Mouse (Mus musculus) stomach, embryonic 15.5 days (tissue): ENCODE measurements around the gene S100a11. TPM values are rescaled to one million over a fixed set of nuclear protein-coding genes. Genes with fewer than 3 reads are reported as not detected.

Experiments
- ATAC-seq: fragments of 200-750 bp; cut with Nextera tagmentation; 2 replicates; pipeline ENCODE4 v1.8.0; 2017; ENCODE audit warnings: low read depth, moderate number of reproducible peaks, moderate TSS enrichment; ENCODE audit not compliant: insufficient read depth, low FRiP score
- H3K27ac ChIP-seq: fragments of 300-500 bp; sonication (generic); 2 replicates; pipeline ENCODE4 v1.5.1; 2015; ENCODE audit warnings: mild to moderate bottlenecking, inconsistent platforms
- H3K27me3 ChIP-seq: fragments of 300-500 bp; sonication (generic); replicated peaks from 2 replicates; pipeline ENCODE4 v1.6.1; 2015; ENCODE audit warnings: inconsistent platforms
- H3K36me3 ChIP-seq: fragments of 300-500 bp; sonication (generic); 2 replicates; pipeline ENCODE4 v1.6.1; 2015; ENCODE audit warnings: inconsistent platforms
- H3K4me1 ChIP-seq: fragments of 300-500 bp; sonication (generic); 2 replicates; pipeline ENCODE4 v1.6.1; 2015; ENCODE audit warnings: inconsistent platforms
- H3K4me2 ChIP-seq: fragments of 300-500 bp; sonication (generic); 2 replicates; pipeline ENCODE4 v1.6.1; 2015; ENCODE audit warnings: mild to moderate bottlenecking, inconsistent platforms
- H3K4me3 ChIP-seq: fragments of 300-500 bp; sonication (generic); replicated peaks from 2 replicates; pipeline ENCODE4 v1.5.1; 2015; ENCODE audit warnings: inconsistent platforms
- H3K9ac ChIP-seq: fragments of 300-500 bp; sonication (generic); 2 replicates; pipeline ENCODE4 v1.6.1; 2015; ENCODE audit warnings: inconsistent platforms
- H3K9me3 ChIP-seq: fragments of 300-500 bp; sonication (generic); 2 replicates; pipeline ENCODE4 v1.6.1; 2016; ENCODE audit warnings: inconsistent platforms
- WGBS: fragments of 180-500 bp; shearing (Covaris S2); methylation state at CpG from one replicate; pipeline ENCODE4 v1.1.7; 2015; 5-methylcytosine and 5-hydroxymethylcytosine counted together
- polyA plus RNA-seq: library from polyadenylated mRNA; unstranded; fragments of >200 nt; fragmentation: Nextera tagmentation; extraction: Ambion mirVana; gene quantifications from 2 replicates; pipeline ENCODE4 v1.2.1, GENCODE M21; 2015

The S100a11 gene
- polyA plus RNA-seq, 1 experiment from 2014 or later = 1,609 TPM

DNA sequence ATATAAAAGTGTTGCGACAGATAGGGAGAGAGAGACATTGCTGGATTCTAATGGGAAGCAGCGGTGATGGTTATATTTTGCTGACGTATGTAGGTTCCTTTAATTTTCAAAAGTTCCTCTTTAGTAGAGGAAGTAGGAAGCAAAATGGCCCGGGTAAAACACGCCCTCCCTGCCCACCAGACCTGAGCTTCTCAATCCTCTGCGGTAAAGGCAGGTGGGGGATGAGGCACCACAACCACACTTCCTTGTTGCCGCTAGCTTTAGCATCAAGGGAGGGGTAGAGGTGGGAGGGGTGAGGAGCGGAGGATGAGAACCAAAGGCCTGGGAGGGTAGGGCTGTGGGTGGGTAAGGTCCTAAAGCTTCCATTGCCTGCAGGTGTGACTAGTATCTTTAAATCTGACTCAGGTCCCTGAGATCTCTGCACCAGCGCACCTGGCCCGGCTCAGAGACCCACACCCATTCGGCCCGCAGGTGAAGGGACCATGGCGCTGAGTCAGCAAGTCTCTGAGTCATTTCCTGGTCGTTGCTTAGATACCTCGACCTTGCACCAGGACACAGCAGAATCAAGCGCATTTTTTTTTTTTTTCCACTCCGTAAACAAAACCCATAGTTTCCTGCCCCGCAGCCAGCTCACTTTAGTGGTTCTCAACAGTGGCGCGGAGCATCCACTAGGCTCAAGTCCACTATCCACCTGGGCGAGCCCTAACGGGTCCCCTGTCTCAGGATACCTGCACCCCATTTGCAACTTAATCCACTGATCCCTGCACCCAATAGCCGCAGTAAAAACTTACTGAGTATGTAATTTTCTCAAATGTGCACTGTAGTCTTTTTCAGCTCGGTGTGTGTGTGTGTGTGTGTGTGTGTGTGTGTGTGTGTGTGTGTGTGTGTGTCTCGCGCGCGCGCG, 14.1 kb upstream of the S100a11 start:
- H3K27ac ChIP-seq = peak overlapping the region; percentile 91
- H3K9ac ChIP-seq = no peak overlapping the region
- H3K4me1 ChIP-seq = no peaks in the 10 kb centered on the region
- ATAC-seq = peak; percentile 94
- no peaks in the 10 kb centered on the region for H3K36me3 ChIP-seq
- no peaks in the 10 kb centered on the region for H3K27me3 ChIP-seq
- 30% methylated on average over 30 of the region's 30 CpGs for WGBS
- H3K4me2 ChIP-seq = peak overlapping the region; percentile 40
- no peaks in the 10 kb centered on the region for H3K9me3 ChIP-seq
- peak overlapping the region; percentile 19 for H3K4me3 ChIP-seq

GRCm38 (mm10) chr3:93506881-93507325, 13.4 kb upstream of the S100a11 start:
- Histone ChIP-seq H3K27me3 (no peaks in the 10 kb centered on the region), H3K27ac (peak overlapping the region; percentile 91), H3K36me3 (no peaks in the 10 kb centered on the region), H3K9ac (no peak overlapping the region), H3K4me1 (no peaks in the 10 kb centered on the region), H3K4me2 (peak overlapping the region; percentile 40; the same call in 1 of the 2 replicates), H3K4me3 (no peak overlapping the region), H3K9me3 (no peaks in the 10 kb centered on the region)
- 50% methylated on average over 5 of the region's 5 CpGs for WGBS
- peak; percentile 38; the same call in 1 of the 2 replicates for ATAC-seq

- no peak for ATAC-seq
- Histone ChIP-seq H3K4me1 (no peaks in the 10 kb centered on the region), H3K27me3 (no peaks in the 10 kb centered on the region), H3K27ac (no peak overlapping the region), H3K9ac (no peak overlapping the region), H3K36me3 (no peaks in the 10 kb centered on the region), H3K9me3 (no peaks in the 10 kb centered on the region), H3K4me2 (no peak overlapping the region), H3K4me3 (no peak overlapping the region)
- 42% methylated on average over 1 of the region's 1 CpGs for WGBS
Measured at GRCm38 (mm10) chr3:93509301-93509700, 11.0 kb upstream of the S100a11 start.

- no peaks in the 10 kb centered on the region for H3K9me3 ChIP-seq
- H3K9ac ChIP-seq = no peak overlapping the region
- H3K27me3 ChIP-seq = no peaks in the 10 kb centered on the region
- H3K36me3 ChIP-seq = no peaks in the 10 kb centered on the region
- H3K4me3 ChIP-seq = no peak overlapping the region
- H3K4me2 ChIP-seq = no peak overlapping the region
- ATAC-seq = no peak
- H3K4me1 ChIP-seq = no peaks in the 10 kb centered on the region
- H3K27ac ChIP-seq = no peak overlapping the region
- WGBS = 58% methylated on average over 1 of the region's 1 CpGs
Measured at GRCm38 (mm10) chr3:93511036-93511435, 9.3 kb upstream of the S100a11 start.

DNA sequence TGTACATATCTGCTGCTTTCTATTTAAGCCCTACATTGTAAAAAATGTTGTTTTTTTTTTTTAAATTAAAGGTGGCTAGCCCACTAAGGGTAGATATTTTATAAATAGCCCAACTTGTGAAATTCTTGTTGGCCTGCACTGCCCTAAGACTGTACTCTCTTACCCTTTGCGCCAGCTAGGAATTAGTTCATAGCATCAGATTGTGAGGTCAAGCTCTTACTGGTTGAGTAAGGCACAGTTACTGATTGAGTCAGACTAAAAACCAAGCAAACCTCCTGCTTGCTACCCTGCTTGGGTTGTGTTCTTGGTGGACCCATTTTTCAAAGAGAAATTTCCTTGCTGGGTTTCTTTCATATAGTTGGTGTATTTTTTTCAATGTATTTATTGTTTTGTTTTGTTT, 8.5 kb upstream of the S100a11 start:
- H3K9me3 ChIP-seq = no peaks in the 10 kb centered on the region
- ATAC-seq = no peak
- H3K27ac ChIP-seq = no peak overlapping the region
- 83% methylated on average over 1 of the region's 1 CpGs for WGBS
- no peaks in the 10 kb centered on the region for H3K27me3 ChIP-seq
- H3K9ac ChIP-seq = no peak overlapping the region
- H3K4me3 ChIP-seq = no peak overlapping the region
- H3K4me2 ChIP-seq = no peak overlapping the region
- no peaks in the 10 kb centered on the region for H3K36me3 ChIP-seq
- H3K4me1 ChIP-seq = no peaks in the 10 kb centered on the region

DNA sequence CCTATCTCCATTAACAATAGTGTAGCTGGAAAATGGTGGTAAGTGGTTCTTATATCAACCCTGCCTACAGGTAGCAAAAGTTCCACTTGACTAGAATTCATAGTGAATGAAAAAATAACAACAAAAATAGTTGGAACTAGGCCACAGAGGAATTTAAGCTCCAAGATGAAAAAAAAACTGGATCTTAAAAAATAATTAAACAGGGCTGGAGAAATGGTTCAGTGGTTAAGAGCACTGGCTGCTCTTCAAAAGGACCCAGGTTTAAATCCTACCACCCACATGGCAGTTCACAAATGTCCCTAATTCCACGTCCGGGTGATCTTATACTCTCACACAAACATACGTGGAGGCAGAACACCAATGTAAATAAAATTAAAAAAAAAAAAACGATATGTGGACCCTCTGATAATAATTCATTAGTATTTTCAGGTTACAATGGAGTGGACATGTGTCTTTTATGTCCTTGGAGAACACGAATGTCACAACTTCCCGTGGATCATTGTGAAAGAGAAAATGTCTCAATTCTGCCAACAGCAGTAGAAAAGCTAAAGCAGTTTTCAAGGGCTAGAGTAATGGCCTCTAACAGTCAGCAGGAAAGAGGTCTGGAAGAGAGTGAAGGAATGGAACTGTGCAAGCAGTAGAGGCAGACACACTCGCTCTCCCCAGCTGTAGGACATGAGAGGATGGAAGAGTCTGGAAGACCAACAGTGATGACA, 7.7 kb upstream of the S100a11 start:
- Histone ChIP-seq H3K27me3 (no peaks in the 10 kb centered on the region), H3K4me2 (no peak overlapping the region), H3K36me3 (no peaks in the 10 kb centered on the region), H3K9ac (no peak overlapping the region), H3K4me3 (no peak overlapping the region), H3K9me3 (no peaks in the 10 kb centered on the region), H3K27ac (no peak overlapping the region), H3K4me1 (no peaks in the 10 kb centered on the region)
- WGBS = 77% methylated on average over 7 of the region's 7 CpGs
- no peak for ATAC-seq

- no peaks in the 10 kb centered on the region for H3K27me3 ChIP-seq
- WGBS = 87% methylated on average over 3 of the region's 3 CpGs
Measured at GRCm38 (mm10) chr3:93514628-93515027, 5.7 kb upstream of the S100a11 start.

DNA sequence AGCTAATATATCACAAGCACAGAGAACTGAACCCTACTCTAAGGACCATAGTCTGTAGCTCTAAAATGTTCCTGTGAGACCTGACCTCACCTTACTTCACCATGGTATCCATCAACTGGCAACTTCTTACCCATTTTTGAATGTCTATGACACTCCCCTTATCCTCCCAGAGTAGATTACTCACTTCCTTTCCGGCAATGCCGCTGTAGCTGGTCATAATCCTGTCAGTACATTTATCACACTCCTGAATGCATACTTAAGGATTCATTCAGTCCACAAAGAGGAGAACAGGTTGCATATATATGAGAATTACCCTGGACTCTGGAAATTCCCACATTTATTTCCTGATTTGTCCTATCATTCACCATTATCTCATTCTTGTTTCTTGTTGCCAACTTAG, 2.9 kb upstream of the S100a11 start:
- no peak overlapping the region for H3K4me3 ChIP-seq
- no peak overlapping the region for H3K4me2 ChIP-seq
- ATAC-seq = no peak

More at GRCm38 (mm10) chr3:93514628-93515027, 5.7 kb upstream of the S100a11 start:
- Histone ChIP-seq H3K36me3 (no peaks in the 10 kb centered on the region), H3K4me1 (no peaks in the 10 kb centered on the region), H3K4me2 (no peak overlapping the region), H3K4me3 (no peak overlapping the region), H3K9ac (no peak overlapping the region), H3K9me3 (no peaks in the 10 kb centered on the region), H3K27ac (no peak overlapping the region)
- no peak for ATAC-seq

GRCm38 (mm10) chr3:93519856-93520329, 395 bp upstream of the S100a11 start:
- peak overlapping the region; percentile 59; the same call in 1 of the 2 replicates for H3K4me2 ChIP-seq
- 0 out of 2 replicates have a peak, but pooled peaks cover 7% of the 10 kb centered on the region for H3K36me3 ChIP-seq
- WGBS = 51% methylated on average over 5 of the region's 5 CpGs
- no peaks in the 10 kb centered on the region for H3K27me3 ChIP-seq
- H3K9ac ChIP-seq = no peak overlapping the region
- H3K4me3 ChIP-seq = peak overlapping the region; percentile 58
- no peak for ATAC-seq
- no peaks in the 10 kb centered on the region for H3K9me3 ChIP-seq
- 0 out of 2 replicates have a peak, but pooled peaks cover 5% of the 10 kb centered on the region for H3K4me1 ChIP-seq
- H3K27ac ChIP-seq = no peak overlapping the region

More for the DNA sequence above, 2.9 kb upstream of the S100a11 start:
- Histone ChIP-seq H3K36me3 (no peaks in the 10 kb centered on the region), H3K27ac (no peak overlapping the region), H3K9ac (no peak overlapping the region), H3K27me3 (no peaks in the 10 kb centered on the region), H3K4me1 (0 out of 2 replicates have a peak, but pooled peaks cover 5% of the 10 kb centered on the region), H3K9me3 (no peaks in the 10 kb centered on the region)
- 30% methylated on average over 2 of the region's 2 CpGs for WGBS

GRCm38 (mm10) chr3:93521462-93522057, 1.3 kb downstream of the S100a11 start:
- no peak for ATAC-seq
- H3K4me2 ChIP-seq = peak overlapping the region; percentile 59
- H3K9ac ChIP-seq = no peak overlapping the region
- no peaks in the 10 kb centered on the region for H3K27me3 ChIP-seq
- H3K36me3 ChIP-seq = peaks cover 13% of the 10 kb centered on the region; the same call in 1 of the 2 replicates
- peak overlapping the region; percentile 58 for H3K4me3 ChIP-seq
- H3K27ac ChIP-seq = peak overlapping the region; percentile 89
- WGBS = 77% methylated on average over 8 of the region's 8 CpGs
- 0 out of 2 replicates have a peak, but pooled peaks cover 5% of the 10 kb centered on the region for H3K4me1 ChIP-seq
- H3K9me3 ChIP-seq = no peaks in the 10 kb centered on the region

DNA sequence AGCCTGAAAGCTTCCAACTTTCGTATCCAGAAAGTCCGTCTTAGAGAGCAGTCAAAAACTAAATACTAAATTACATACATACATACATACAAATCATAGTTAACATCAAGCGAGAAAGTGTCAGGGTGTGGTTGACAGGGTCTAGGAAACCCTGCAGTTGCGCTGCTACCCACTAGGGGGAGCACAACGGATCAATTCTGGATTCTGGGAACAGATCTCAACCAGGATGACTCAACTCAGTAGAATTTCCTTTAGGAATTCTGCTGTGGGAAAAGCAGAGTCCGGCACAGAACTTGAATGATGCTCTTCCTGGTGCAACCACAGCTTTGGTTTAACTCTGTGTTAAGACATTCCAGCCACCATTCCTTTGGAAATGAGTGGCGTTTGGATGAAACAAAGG, 2.3 kb downstream of the S100a11 start:
- 33% methylated on average over 7 of the region's 7 CpGs for WGBS

More for the DNA sequence above, 2.3 kb downstream of the S100a11 start:
- Histone ChIP-seq H3K4me3 (0 out of 2 replicates have a peak overlapping the region, but pooled peaks have one; percentile 2), H3K9ac (no peak overlapping the region), H3K27me3 (no peaks in the 10 kb centered on the region), H3K27ac (no peak overlapping the region), H3K9me3 (no peaks in the 10 kb centered on the region), H3K4me1 (0 out of 2 replicates have a peak, but pooled peaks cover 5% of the 10 kb centered on the region), H3K4me2 (peak overlapping the region; percentile 31), H3K36me3 (peaks cover 14% of the 10 kb centered on the region; the same call in 1 of the 2 replicates)
- no peak; the same call in 1 of the 2 replicates for ATAC-seq
